Mouse (Mus musculus) adipocyte (in vitro differentiated cells): Measurements from ENCODE around the gene Agmat.

Experiments used
- DNase-seq: peaks from one replicate; pipeline ENCODE4 v3.0.0-alpha.2; 2016; ENCODE audit warnings: low spot score

The Agmat gene

DNA sequence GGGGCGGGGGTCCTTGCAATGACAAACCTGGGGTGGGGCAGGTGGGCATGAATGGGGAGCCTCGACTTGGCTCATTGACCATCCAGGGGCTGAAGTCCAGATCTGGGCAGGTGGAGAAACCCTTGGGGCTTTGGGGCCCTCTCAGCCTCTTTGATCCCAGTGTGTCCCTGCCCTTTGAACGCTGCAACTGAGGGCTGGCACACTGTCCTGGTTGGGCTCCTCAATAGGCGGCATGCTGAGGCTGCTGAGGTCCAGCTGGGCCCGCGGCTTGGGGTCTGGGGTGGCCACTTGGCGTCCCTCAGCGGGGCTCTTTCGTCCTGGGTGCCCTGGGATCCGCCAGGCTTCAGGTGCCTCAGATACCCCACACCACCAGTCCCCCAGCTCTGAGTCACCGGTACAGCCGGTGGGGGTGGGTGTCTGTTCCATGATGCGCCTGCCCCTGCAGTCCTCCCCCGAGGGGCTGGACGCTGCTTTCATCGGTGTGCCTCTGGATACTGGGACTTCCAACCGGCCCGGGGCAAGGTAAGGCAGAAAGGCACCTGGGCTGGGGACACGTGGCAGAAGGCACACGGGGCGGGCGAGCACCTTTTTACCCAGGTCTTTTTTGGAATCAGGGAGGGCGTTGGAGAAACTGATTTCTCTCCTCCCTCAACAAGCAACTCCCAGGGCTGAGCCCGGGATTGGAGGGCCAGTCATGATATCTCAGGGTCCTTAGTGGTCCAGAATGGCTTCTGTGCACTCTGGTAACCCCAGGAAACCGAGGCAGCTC is at the start of gene Agmat:
Gene Agmat, plus strand, starts transcription at position 95 of the 769 bp plus-strand sequence.
- no peak for DNase-seq

DNA sequence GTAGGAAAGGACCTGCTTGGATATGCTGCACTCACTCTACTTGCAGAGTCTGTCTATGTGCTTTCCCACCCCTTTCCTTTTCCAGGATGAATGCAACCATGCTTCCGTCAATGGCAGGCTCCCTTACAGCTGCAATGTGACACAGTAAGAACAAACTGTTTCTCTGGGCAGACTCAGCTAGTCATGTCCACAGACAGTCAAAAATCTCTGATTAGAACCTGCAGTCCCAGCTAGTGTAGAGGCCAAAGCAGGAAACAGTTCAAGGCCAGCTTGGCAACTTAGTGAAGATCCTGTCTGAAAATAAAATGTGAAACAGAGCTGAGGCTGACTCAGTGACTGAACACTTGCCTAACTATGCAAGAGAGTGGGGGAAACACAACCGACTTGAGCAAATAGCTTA is 41.8 kb upstream of the Agmat start:
- no peak for DNase-seq

DNA sequence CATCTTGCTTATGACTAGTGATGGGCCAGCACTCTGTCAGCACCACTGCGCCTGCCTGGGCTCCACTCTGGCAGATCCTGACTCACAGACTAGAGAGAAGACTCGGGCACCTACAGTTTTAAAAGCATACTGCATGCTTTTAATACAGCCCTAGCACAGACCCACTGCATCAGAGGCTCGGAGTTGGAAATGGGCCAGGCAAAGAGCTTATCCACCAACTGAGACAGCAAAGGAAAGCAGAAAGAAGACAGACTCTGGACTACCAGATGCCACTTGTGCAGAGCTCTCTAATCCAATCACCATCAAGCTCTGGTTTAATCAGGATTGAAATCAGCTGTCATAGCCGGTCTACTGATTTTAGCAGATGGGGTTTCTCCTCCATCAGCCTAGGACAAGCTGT is 41.1 kb upstream of the Agmat start:
- DNase-seq: no peak

DNA sequence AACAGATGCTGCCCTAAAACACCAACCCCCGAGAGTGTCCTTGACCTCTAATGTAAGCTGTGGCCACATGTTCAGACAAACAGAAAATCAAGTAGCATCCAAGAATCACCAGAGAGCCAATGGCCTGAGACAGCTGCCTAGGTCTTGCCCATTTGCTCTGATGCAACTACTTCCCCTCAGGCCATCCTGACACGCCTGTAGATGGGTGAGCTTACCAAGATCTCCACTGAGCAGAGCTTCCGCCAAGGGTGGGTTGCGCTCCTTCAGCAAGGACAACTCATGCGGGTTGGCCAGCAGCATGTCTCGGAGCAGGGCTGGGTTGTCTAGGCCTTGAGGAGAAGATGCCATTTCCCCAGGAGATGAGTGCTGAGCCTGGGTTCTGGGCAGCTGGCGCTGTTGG is 38.5 kb upstream of the Agmat start:
- no peak for DNase-seq

DNA sequence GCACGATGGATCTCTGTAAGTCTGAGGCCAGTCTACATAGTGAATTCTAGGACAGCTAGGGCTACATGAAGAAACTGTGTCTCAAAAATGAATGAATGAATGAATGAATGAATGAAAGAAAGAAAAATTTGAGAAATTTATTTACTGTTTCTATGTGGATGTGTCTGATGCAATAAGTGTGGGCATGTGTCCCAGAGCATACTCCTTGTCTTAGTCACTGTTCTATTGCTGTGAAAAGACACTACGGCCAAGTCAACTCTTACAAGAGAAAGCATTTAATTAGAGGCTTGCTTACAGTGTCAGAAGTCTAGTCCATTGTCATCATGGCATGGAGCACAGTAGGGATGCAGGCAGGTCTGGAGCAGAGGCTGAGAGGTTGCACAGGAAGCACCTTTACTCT is 37.5 kb upstream of the Agmat start:
- DNase-seq: peak; percentile 73

DNA sequence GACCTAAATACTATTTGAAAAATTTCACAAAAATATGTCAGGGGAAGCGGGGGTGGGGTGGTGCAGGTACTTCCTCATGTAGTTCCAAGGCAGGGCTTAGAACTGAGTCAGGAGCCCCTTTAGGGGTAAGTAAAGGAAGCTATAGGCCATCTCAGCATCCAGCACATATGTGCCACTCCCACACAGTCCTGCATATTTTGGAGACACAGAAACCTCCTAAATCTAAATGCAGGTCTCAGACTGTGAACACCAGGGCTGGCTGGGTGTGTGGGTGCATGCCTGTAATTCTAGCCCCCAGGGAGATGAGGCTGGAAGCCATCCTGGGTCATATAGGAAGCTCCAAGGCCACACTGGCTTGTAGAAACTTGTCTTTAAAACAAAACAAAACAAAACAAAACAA is 35.2 kb upstream of the Agmat start:
- no peak for DNase-seq

DNA sequence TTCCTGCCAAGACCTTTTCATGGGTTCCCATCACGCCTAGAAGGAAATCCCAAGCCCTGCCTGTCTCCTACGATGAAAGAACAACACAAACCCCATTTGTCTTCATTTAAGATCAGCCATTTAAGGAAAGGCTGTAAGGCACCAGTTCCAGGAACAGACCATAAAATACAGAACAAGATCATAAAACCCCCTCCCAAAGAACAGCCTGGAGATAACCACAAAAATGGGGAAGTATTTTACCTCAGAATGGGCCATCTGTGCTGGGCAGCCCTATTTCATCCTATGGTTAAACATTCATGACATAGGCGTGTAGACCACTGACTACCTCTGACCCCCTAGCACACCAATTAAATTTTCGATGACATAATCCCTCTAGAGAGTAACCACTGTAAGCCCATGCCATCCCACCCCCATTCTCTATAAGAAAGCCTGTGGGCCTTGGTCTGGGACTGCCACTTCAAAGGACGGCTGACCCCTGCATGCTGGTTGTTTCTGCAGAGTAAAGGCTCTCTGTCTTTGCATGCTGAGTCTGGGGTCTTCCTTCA is 32.8 kb upstream of the Agmat start:
- no peak for DNase-seq

DNA sequence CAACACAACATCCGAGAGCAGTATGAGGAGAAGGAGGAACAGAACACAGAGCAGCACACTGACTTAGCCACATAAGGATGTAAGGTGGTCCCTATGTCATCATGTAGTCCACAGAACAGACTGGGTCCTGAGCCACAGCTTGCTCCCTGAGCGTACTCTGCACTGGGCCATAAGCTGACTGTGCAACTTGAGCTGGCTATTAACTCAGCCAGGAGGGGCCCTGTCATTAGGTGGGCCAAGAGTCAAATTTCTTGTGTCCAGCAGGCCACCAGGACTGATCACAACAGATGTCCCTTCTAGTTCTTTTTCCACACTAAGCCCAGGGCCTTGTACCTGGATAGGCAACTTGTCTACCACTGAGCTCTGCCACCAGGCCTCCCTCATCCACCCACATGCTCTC is 31.4 kb upstream of the Agmat start:
- peak; percentile 40 for DNase-seq

DNA sequence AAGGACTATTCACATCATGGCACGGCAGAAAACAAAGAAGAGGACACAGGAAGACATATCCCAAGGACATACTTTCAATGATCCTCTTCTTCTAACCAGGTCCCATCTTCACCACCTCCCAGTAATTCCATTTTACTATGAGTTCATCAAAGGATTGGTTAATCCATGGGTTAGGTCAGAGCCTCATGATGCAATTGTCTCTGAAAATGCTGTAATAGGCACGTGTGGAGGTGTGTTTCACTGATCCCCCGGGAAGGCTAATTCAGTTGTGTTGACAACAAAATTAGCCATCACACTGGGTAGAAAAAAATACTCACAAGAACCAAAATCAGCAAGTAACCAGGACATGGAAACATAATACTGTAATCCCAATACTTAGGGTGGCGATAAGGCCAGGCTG is 28.8 kb upstream of the Agmat start:
- DNase-seq: peak; percentile 28

DNA sequence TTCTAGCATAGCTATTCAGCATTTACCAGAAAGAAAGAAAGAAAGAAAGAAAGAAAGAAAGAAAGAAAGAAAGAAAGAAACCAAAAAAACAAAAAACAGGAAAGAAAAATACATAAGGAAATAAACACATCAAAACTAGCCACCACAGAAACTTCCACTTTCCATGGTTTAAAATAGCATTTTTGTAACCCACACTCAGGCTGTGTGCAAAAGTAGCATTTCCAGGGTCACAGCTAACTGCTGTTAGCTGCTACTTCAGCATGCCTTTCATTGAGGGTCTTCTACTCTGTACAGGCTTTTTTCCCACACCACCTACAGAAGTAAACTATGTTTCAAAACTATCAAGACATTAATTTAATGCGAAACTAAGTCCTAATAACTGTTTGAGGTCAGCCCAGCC is 27.2 kb upstream of the Agmat start:
- DNase-seq: no peak

DNA sequence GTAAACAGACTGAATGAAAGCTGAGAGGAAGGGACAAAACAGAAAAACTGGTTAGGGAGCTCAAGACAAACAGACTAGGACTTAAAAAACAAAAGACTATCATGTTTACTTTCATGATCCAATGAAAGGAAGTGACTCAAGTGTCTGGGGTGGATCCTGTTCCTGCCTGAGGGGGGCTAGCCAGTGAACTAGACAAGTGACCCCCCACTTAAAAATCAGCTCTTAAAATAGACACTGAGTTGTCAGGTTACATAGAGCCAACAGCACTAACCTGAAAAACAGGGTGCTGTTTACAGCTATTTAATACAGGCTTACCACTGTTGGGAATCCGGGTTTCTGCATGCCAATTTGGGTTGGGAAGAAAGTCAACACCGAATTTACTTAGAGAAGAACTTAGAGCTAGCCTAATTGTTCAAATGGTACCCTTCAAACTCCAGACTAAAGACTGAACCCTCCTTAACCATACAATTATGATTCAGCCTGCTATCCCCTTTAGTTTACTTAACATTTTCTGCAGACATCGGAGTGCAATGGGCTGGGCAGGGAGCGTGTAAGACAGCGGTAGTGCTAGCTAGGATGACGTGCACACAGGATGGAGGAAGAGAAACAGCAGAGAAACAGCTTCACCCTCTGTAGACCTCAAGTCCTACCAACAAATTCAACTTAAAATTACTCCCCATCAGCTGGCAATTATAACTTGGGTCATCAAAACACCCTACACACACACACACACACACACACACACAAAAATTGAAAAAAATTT is 25.5 kb upstream of the Agmat start:
- no peak for DNase-seq

DNA sequence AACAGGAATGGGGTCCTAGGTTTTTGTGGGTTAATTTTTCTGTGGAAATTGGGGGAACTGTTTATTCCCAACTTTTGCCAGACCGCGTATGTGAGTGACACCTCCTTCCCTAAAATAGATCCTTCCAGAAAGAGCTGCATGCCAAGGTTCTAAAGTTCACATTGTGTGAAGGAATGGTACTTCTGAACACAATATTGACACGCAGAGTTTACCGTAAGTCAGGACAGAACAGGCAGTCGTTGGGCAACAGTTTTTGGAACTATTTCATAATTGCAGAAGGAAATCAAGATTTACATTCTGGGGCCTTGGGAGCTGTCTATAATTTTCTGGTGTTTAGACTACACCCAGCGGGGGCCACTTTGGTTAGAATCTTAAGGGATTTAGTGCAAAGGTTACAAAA is 24.5 kb upstream of the Agmat start:
- DNase-seq: peak; percentile 82

DNA sequence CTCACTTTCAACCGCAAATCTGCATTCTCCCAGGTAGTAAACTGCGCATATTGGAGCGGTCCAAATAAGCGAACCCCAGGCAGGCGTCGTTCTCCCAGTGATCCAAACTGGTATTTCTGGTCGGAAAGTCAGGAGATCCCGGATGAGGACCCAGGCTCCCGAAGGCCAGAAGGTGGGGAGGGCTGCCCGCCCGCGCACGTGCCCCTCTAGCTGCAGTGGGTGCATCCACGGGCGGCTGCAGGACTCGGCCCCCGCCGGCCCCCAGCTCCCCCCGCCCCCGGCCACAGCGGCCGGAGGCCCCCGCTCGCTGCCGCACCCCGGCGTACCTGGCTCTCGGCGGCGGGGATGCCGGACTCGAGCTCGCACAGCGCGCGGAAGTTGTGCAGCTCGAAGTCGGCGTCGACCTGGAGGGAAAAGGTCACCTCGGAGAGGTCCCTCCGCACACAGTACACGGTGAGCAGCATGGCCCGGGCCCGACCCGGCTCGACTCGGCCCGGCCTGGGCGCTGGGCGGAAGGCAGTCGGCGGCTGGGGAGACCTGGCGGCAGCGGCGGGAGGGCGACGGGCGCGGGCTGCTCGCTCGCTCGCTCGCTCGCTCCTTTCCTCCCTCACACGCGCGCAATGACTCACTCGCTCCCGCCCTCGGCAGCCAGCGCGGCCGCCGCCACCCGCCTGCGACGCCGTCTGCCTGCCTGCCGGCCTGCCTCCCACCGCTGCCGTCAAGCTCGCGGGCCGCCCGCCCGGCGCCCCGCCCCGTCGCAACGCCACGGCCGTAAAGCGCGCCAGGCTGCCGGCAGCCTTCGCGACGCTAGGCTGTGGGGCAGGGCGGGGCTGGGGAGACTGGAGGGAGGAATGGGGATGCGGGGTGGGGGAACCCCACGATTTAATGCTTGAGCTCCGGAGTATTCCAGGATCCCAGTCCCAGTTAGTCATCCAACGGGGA is 23.5 kb upstream of the Agmat start, which contains the start of gene Ddi2:
Gene Ddi2, minus strand, starts transcription at position 689 of the 942 bp plus-strand sequence.
- DNase-seq: peak; percentile 81

DNA sequence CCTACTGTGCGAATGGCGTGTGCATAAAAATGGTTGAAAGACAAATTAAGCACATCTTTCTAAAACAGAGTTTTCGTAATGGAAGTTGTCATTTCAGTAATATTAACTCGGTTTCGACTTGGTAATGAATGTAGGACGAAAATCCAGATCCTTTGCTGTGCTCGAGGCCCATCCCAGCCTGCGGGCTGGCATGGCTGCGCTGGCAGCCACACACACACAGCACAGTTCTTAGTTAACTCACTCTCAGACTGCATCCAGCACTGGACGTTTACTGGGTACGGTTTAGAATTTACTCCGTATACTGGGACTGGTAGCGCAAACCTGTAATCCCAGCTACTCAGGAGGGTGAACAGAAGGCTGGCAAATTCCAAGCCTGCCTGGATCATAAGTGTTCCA is 22.8 kb upstream of the Agmat start:
- no peak for DNase-seq

DNA sequence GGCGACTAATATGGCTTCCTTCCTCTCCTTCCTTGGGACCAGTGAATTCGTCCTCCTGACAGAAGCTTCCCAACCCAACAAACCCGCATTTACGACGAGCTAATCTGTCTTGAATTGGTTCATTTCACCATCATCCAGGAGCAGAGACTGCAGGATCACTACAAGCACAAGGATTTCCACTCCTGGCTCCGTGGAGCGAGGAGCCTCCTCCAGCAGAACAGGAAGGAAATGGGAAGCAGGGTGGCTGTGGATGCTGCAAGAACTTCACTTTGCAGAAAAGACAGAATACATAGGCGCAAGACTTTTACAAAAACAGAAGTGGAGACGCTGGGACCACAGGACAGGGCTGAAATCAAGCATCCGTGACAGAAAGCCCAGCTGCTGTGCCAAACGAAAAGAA is 21.9 kb upstream of the Agmat start:
- DNase-seq: no peak

DNA sequence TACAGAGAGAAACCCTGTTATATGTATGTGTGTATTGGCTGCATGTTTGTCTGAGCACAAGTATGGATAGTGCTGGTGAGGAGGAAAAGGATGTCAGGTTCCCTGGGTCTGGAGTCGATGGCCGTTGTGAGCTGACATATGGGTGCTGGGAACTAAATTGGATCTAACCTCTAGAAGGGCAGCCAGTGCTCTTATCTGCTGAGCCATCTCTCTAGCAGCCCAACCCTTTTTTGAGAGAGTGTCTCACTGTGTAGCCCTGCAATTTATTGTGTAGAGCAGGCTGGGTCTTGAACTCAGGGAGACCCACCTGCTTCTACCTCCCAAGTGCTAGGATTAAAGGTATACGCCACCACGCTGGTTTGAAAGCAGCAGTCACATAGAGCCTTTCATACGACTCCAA is 21.2 kb upstream of the Agmat start:
- DNase-seq: no peak

DNA sequence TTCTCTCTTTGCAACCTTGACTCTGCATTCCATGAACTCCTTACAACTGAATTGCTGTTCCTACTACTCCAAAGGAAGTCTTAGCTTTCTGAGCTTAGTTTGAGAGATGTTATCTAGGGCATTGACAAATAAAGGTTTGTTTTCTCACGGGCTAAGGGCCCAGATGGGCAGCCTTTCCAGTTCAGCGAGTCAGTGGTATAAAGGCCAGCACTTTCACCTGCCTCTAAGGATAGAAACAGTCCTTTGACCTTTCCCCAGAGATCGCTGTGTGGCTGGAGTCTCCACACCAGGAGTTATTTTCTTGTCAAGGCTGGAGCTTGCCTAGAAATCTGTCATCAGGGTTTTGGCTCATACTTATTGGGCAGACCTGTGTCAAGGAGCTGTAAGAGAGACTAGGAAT is 20.7 kb upstream of the Agmat start:
- DNase-seq: no peak

DNA sequence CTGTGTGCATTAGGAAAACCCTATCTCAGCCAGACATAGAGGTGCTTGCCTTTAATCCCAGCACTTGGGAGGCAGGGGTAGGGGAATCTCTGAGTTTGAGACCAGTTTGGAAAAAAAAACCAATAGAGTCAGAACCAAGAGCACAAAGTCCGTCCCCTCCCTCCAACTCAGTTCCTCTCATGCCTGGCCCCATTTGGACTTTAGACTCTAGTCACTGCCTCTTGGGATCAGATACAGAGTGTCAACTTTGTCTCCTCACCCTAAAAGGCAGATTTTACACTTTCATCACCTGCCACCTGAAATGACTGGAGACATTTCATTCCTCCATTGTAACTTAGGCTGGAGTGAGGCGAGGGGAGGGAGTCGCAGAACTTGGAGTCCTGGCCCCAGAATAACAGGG is 17.2 kb upstream of the Agmat start:
- no peak for DNase-seq

DNA sequence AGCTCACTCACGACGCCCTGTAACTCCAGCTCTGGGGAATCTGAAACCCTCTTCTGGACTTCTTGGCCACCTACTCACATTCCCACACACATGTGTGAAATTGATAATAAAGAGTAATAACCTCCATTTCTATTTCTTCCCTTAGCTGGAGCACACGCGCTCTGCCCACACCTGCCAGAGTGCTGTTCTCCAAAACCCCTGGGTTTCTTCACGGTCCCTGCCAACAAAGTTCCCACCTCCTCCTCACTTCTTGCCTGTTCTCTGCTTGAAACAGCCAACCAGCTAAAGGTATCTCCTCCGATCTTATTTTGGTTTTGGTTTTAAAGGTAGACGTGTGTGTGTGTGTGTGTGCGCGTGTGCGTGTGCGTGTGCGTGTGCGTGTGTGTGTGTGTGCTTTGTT is 16.1 kb upstream of the Agmat start:
- DNase-seq: no peak

DNA sequence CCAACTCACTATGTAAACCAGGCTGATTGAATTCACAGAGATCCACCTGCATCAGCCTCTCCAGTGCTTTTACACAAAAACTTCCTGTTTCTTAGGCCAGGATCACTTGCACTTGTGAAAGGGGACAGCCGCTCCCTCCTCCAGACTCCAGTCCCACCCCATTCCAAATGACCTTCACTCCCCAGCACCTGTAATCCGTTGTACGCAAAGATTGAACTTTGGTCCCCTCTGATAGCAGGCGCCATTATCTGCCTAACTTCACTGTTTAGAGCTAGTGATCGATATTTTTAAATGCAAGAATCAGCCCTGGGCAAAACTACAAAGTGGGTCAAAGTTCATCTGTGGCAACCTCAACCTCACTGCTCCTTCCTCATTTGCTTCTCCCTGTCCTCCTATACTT is 14.7 kb upstream of the Agmat start:
- no peak for DNase-seq

DNA sequence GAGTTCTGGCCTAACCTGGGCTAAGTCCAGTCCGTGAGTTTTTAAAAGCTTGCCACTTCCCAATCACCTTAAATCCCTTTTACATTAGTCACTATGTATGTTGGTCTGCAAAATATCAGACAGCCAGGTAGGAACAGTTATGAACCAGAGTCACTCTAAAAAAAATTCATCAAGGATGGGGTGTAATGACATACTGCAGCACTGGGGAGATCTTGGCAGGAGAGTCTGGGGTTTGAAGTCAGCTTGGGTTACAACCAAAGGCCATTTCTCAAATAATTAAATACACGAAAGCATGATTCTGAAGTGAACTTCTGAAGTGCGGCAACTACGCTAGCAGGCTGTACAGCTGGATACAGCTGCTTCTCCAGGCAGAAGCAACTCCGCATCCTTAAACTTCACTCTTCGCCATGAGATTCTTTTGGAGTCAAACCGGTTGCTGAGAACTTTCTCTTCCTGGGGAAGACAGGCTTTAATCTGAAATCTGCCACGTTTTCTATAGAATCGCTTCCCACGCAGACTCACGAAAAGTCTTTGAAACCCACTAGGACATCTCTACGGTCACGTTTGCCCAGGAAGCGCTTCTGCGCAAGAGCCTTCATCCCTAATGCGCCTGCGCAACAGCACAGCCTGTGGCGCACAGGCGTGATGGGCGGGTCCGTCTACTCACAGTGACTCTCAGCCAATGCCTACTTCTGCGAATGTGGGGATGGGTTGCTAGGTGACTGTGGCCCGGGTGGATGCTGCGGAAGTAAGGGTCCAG is 11.8 kb upstream of the Agmat start:
- DNase-seq: peak; percentile 67

DNA sequence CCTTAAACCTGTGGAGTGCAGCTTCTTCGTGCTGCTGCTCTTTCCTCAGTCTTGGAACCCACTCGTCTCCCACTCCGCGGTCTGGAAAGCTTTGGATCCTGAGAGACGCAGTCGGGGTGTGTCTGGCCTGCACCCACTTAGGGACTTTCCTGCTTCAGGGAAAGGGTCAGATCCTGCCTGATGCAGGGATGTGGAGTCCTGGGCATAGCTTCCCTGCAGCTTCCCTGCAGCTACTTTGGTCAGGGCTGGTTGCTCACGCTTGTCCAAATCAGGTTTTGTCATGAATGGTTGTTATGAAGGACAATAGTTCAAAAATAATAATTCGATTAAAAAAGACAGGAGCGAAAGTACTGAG is 11.3 kb upstream of the Agmat start:
- no peak for DNase-seq
